Mouse (Mus musculus): ENCODE data around the gene Cnep1r1. TPM values are rescaled to one million over a fixed set of nuclear protein-coding genes. Genes with fewer than 3 reads are reported as not detected.

Gene Cnep1r1
- polyA plus RNA-seq, 1 experiment = 17.2 TPM

DNA sequence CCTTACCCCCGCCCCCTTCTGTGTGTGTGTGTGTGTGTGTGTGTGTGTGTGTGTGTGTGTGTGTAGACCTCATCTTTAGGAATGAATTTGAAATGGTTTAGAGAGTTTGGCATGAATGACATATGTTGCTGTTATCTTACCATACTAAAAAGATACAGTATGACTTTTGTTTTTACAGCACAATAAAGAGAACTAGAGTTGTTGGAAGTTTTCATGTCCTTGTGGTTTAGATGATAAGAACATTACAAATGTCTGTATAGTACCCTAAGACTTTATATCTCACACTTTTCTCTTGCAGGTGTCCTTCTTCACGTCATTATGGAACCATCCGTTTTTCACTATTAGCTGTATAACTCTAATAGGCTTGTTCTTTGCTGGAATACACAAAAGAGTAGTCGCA is 10.8 kb downstream of the Cnep1r1 start:
- Histone ChIP-seq H3ac (ENCODE audit: control insufficient read depth, insufficient read length) (no peak overlapping the region), H3K4me2 (ENCODE audit: low read depth) (no peak overlapping the region), H3K4me3 (no peak overlapping the region), H3K79me2 (ENCODE audit: control insufficient read depth, insufficient read depth) (no peaks in the 10 kb centered on the region), H3K36me3 (ENCODE audit: control insufficient read depth, insufficient read depth) (peaks cover 24% of the 10 kb centered on the region), H3K27me3 (ENCODE audit: control insufficient read depth, insufficient read depth, insufficient read length) (no peaks in the 10 kb centered on the region)
- TF ChIP-seq POLR2A (IDR thresholded peaks at IDR 0.05; ENCODE audit: insufficient read length, low read depth) (no peak), POLR2AphosphoS2 (IDR thresholded peaks at IDR 0.05; ENCODE audit: insufficient read length, low read depth) (no peak), TCF12 (IDR thresholded peaks at IDR 0.05; ENCODE audit: insufficient read depth, poor library complexity, severe bottlenecking) (no peak), CEBPB (IDR thresholded peaks at IDR 0.05; ENCODE audit: insufficient read depth, poor library complexity, severe bottlenecking) (no peak), E2F4 (IDR thresholded peaks at IDR 0.05; ENCODE audit: insufficient read depth) (no peak), TCF3 (IDR thresholded peaks at IDR 0.05; ENCODE audit: insufficient read length, low read depth) (no peak), MAX (IDR thresholded peaks at IDR 0.05; ENCODE audit: low read depth) (no peak), MYOD1 (IDR thresholded peaks at IDR 0.05; ENCODE audit: control insufficient read depth in 1 of 3, insufficient read length in 2 of 3, low read depth in 2 of 3) (no peak), SRF (IDR thresholded peaks at IDR 0.05; ENCODE audit: control insufficient read depth, insufficient read length, low read depth) (no peak), USF1 (IDR thresholded peaks at IDR 0.05; ENCODE audit: low read depth) (no peak), REST (IDR thresholded peaks at IDR 0.05; ENCODE audit: insufficient read depth, insufficient read length) (no peak), MYOG (IDR thresholded peaks at IDR 0.05; ENCODE audit: control insufficient read depth in 1 of 3, insufficient read depth in 1 of 3, insufficient read length in 2 of 3, low read depth in 2 of 3) (no peak)

DNA sequence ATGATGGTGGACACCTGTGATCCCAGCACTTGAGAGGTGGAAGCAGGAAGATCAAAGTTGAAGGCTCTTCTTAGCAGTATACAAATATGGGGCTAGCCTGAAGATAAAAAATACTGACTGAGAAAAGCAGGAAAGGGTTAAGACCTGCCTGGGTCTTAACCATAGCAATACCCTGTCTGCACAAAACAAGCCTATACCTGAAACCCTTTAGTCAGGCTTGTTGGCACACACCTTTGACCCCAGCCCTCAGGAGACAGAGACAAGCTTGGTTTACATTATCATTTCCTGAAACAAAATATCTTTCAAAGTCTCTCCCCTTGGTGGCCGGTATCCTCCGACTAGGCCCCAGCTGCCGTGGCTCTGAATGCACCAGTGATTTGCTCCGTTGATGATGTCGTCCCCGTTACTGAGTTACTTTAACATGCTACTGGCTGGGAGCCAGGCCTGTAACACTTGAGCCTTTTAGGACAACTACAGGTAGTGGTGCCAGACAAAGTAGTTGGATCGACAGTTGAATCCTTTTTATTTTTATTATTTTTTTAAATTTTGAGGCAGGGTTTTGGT is 12.3 kb downstream of the Cnep1r1 start:
- H3ac ChIP-seq (ENCODE audit: control insufficient read depth, insufficient read length) = no peak overlapping the region
- TF ChIP-seq POLR2A (IDR thresholded peaks at IDR 0.05; ENCODE audit: insufficient read length, low read depth) = no peak
- no peak for TF ChIP-seq MYOG (IDR thresholded peaks at IDR 0.05; ENCODE audit: control insufficient read depth in 1 of 3, insufficient read depth in 1 of 3, insufficient read length in 2 of 3, low read depth in 2 of 3)
- TF ChIP-seq REST (IDR thresholded peaks at IDR 0.05; ENCODE audit: insufficient read depth, insufficient read length) = no peak
- no peak for TF ChIP-seq USF1 (IDR thresholded peaks at IDR 0.05; ENCODE audit: low read depth)
- no peak for TF ChIP-seq E2F4 (IDR thresholded peaks at IDR 0.05; ENCODE audit: insufficient read depth)
- no peak for TF ChIP-seq MYOD1 (IDR thresholded peaks at IDR 0.05; ENCODE audit: control insufficient read depth in 1 of 3, insufficient read length in 2 of 3, low read depth in 2 of 3)
- no peak for TF ChIP-seq TCF12 (IDR thresholded peaks at IDR 0.05; ENCODE audit: insufficient read depth, poor library complexity, severe bottlenecking)
- TF ChIP-seq CEBPB (IDR thresholded peaks at IDR 0.05; ENCODE audit: insufficient read depth, poor library complexity, severe bottlenecking) = no peak
- TF ChIP-seq MAX (IDR thresholded peaks at IDR 0.05; ENCODE audit: low read depth) = no peak
- TF ChIP-seq TCF3 (IDR thresholded peaks at IDR 0.05; ENCODE audit: insufficient read length, low read depth) = no peak
- TF ChIP-seq POLR2AphosphoS2 (IDR thresholded peaks at IDR 0.05; ENCODE audit: insufficient read length, low read depth) = no peak
- no peak for TF ChIP-seq SRF (IDR thresholded peaks at IDR 0.05; ENCODE audit: control insufficient read depth, insufficient read length, low read depth)
- peaks cover 26% of the 10 kb centered on the region for H3K36me3 ChIP-seq (ENCODE audit: control insufficient read depth, insufficient read depth)
- no peak overlapping the region for H3K4me3 ChIP-seq
- no peaks in the 10 kb centered on the region for H3K27me3 ChIP-seq (ENCODE audit: control insufficient read depth, insufficient read depth, insufficient read length)
- H3K4me2 ChIP-seq (ENCODE audit: low read depth) = no peak overlapping the region
- H3K79me2 ChIP-seq (ENCODE audit: control insufficient read depth, insufficient read depth) = no peaks in the 10 kb centered on the region

DNA sequence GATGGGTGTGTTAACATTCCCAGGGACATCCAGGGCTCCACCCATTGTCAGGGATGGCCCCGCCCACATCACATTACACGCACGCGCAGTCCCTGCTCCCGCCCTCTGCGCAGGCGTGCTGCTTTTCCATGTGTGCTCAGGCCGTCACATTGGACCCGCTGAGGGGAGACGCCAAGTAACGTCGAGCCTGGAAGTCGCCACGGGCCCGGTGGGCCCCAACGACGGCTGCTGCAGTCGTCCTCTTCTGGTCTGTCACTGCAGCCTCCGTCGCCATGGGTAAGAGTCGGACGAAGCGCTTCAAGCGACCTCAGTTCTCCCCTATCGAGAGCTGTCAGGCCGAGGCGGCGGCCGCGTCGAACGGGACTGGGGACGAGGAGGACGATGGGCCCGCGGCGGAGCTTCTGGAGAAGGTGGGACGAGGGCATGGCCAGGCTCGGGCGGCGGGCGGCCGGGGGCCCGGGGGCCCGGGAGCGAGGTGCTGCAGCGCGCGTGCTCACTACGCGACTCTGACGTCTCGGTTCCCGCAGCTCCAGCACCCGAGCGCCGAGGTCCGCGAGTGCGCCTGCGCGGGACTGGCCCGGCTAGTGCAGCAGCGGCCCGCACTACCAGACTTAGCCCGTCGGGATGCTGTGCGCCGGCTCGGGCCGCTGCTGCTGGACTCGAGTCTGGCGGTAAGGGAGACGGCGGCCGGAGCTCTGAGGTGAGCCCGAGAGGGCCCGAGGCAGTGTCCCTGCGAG is 19.3 kb downstream of the Cnep1r1 start, which contains the start of gene Heatr3:
Heatr3 (plus strand) TSS at position 108 of the 737 bp plus-strand sequence.
- Histone ChIP-seq H3K79me2 (ENCODE audit: control insufficient read depth, insufficient read depth) (peaks cover 27% of the 10 kb centered on the region), H3K36me3 (ENCODE audit: control insufficient read depth, insufficient read depth) (peaks cover 12% of the 10 kb centered on the region), H3K4me2 (ENCODE audit: low read depth) (peak within 1 kb of the TSS; percentile 88), H3K4me3 (peak within 1 kb of the TSS; percentile 61), H3ac (ENCODE audit: control insufficient read depth, insufficient read length) (peak within 1 kb of the TSS; percentile 67), H3K27me3 (ENCODE audit: control insufficient read depth, insufficient read depth, insufficient read length) (no peaks in the 10 kb centered on the region)
- peak; percentile 88 for TF ChIP-seq POLR2A (IDR thresholded peaks at IDR 0.05; ENCODE audit: insufficient read length, low read depth)
- TF ChIP-seq MAX (IDR thresholded peaks at IDR 0.05; ENCODE audit: low read depth) = no peak
- TF ChIP-seq E2F4 (IDR thresholded peaks at IDR 0.05; ENCODE audit: insufficient read depth) = no peak
- no peak for TF ChIP-seq SRF (IDR thresholded peaks at IDR 0.05; ENCODE audit: control insufficient read depth, insufficient read length, low read depth)
- TF ChIP-seq USF1 (IDR thresholded peaks at IDR 0.05; ENCODE audit: low read depth) = no peak
- TF ChIP-seq POLR2AphosphoS2 (IDR thresholded peaks at IDR 0.05; ENCODE audit: insufficient read length, low read depth) = peak; percentile 98

DNA sequence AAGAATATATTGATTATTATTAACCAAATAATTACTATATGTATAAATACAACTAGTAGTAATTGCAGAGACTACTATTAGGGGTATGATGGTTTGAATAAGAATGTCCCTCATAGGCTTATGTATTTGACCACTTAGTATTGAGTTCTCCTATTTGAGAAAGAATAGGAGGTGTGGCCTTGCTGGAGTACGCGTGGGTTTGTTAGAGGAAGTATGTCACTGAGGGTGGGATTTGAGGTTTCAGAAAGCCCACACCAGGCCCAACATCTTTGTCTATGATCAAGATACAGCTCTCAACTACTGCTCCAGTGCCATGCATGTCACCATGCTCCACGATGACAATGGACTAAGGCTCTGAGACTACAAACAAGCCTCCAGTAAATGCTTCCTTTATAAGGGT is 20.7 kb downstream of the Cnep1r1 start:
- peaks cover 27% of the 10 kb centered on the region for H3K79me2 ChIP-seq (ENCODE audit: control insufficient read depth, insufficient read depth)
- peaks cover 12% of the 10 kb centered on the region for H3K36me3 ChIP-seq (ENCODE audit: control insufficient read depth, insufficient read depth)
- TF ChIP-seq CEBPB (IDR thresholded peaks at IDR 0.05; ENCODE audit: insufficient read depth, poor library complexity, severe bottlenecking) (no peak), MYOG (IDR thresholded peaks at IDR 0.05; ENCODE audit: control insufficient read depth in 1 of 3, insufficient read depth in 1 of 3, insufficient read length in 2 of 3, low read depth in 2 of 3) (no peak), POLR2A (IDR thresholded peaks at IDR 0.05; ENCODE audit: insufficient read length, low read depth) (no peak)
- H3K4me3 ChIP-seq = peak overlapping the region; percentile 61
- peak overlapping the region; percentile 88 for H3K4me2 ChIP-seq (ENCODE audit: low read depth)
- H3ac ChIP-seq (ENCODE audit: control insufficient read depth, insufficient read length) = no peak overlapping the region
- H3K27me3 ChIP-seq (ENCODE audit: control insufficient read depth, insufficient read depth, insufficient read length) = no peaks in the 10 kb centered on the region

DNA sequence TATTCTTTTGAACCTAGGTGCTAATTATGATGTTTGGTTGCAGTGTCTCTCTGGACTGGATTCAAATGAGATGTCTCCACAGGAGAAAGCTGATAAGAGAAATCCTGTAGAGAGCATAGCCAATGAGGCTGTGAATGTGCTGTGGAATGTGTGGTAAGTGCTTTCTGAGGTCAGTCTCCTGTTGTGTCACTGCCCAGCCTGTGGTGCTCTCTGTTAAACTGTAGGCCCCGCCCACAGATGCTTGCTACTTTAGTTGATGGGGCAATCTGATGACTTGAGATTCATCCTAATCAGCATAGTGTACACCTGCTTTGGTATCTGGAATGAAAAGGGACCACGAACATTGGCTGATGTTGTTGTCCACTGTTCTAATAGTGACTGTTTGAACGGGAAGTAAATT is 23.1 kb downstream of the Cnep1r1 start:
- no peak overlapping the region for H3ac ChIP-seq (ENCODE audit: control insufficient read depth, insufficient read length)
- no peaks in the 10 kb centered on the region for H3K27me3 ChIP-seq (ENCODE audit: control insufficient read depth, insufficient read depth, insufficient read length)
- no peak overlapping the region for H3K4me3 ChIP-seq
- H3K36me3 ChIP-seq (ENCODE audit: control insufficient read depth, insufficient read depth) = peaks cover 9% of the 10 kb centered on the region
- TF ChIP-seq CEBPB (IDR thresholded peaks at IDR 0.05; ENCODE audit: insufficient read depth, poor library complexity, severe bottlenecking) (no peak), MYOG (IDR thresholded peaks at IDR 0.05; ENCODE audit: control insufficient read depth in 1 of 3, insufficient read depth in 1 of 3, insufficient read length in 2 of 3, low read depth in 2 of 3) (no peak), REST (IDR thresholded peaks at IDR 0.05; ENCODE audit: insufficient read depth, insufficient read length) (no peak), SRF (IDR thresholded peaks at IDR 0.05; ENCODE audit: control insufficient read depth, insufficient read length, low read depth) (no peak), MAX (IDR thresholded peaks at IDR 0.05; ENCODE audit: low read depth) (no peak), TCF12 (IDR thresholded peaks at IDR 0.05; ENCODE audit: insufficient read depth, poor library complexity, severe bottlenecking) (no peak), POLR2A (IDR thresholded peaks at IDR 0.05; ENCODE audit: insufficient read length, low read depth) (no peak), POLR2AphosphoS2 (IDR thresholded peaks at IDR 0.05; ENCODE audit: insufficient read length, low read depth) (no peak), E2F4 (IDR thresholded peaks at IDR 0.05; ENCODE audit: insufficient read depth) (no peak), USF1 (IDR thresholded peaks at IDR 0.05; ENCODE audit: low read depth) (no peak), TCF3 (IDR thresholded peaks at IDR 0.05; ENCODE audit: insufficient read length, low read depth) (no peak), MYOD1 (IDR thresholded peaks at IDR 0.05; ENCODE audit: control insufficient read depth in 1 of 3, insufficient read length in 2 of 3, low read depth in 2 of 3) (no peak)
- peaks cover 27% of the 10 kb centered on the region for H3K79me2 ChIP-seq (ENCODE audit: control insufficient read depth, insufficient read depth)
- no peak overlapping the region for H3K4me2 ChIP-seq (ENCODE audit: low read depth)
